Mouse (Mus musculus) G1E (cell line): ENCODE data around the gene Clec12b. TPM values are rescaled to one million over a fixed set of nuclear protein-coding genes. Genes with fewer than 3 reads are reported as not detected.

Experiments used
- ATAC-seq: 2 replicates; pipeline ENCODE4 v1.8.0; 2016; ENCODE audit warnings: mild to moderate bottlenecking; ENCODE audit not compliant: insufficient number of reproducible peaks, poor library complexity, low FRiP score, severe bottlenecking; ENCODE audit errors: extremely low read depth
- DNase-seq: peaks from one replicate; pipeline ENCODE4 v3.0.0; 2012; ENCODE audit warnings: low spot score
- H3K27me3 ChIP-seq: 2 replicates; pipeline ENCODE4 v1.6.1; 2012; ENCODE audit warnings: mild to moderate bottlenecking, low read length, inconsistent platforms; ENCODE audit not compliant: insufficient read depth
- H3K36me3 ChIP-seq: replicated peaks from 2 replicates; pipeline ENCODE3; 2012; ENCODE audit warnings: mild to moderate bottlenecking, inconsistent platforms
- H3K4me1 ChIP-seq: 2 replicates; pipeline ENCODE4 v1.6.1; 2012; ENCODE audit warnings: low read depth, low read length, inconsistent platforms, mixed read lengths; ENCODE audit not compliant: insufficient read depth
- H3K4me3 ChIP-seq: 2 replicates; pipeline ENCODE4 v1.5.1; 2012; ENCODE audit warnings: low read depth, mild to moderate bottlenecking, inconsistent platforms, low read length, moderate library complexity, mixed read lengths
- H3K9me3 ChIP-seq: replicated peaks from 2 replicates; pipeline ENCODE4 v1.6.1; 2012; ENCODE audit warnings: inconsistent platforms
- CTCF ChIP-seq: IDR thresholded peaks from 2 replicates; pipeline ENCODE4 v1.5.1; 2012; ENCODE audit warnings: low read depth, low read length, inconsistent platforms, mixed read lengths
- GATA1 ChIP-seq: IDR thresholded peaks from 2 replicates; pipeline ENCODE4 v1.6.1; 2012; ENCODE audit warnings: borderline replicate concordance, low read length, inconsistent platforms, mixed read lengths
- GATA2 ChIP-seq: IDR thresholded peaks from 2 replicates; pipeline ENCODE4 v1.6.1; 2012; ENCODE audit warnings: low read depth, low read length, inconsistent platforms, borderline replicate concordance
- POLR2AphosphoS5 ChIP-seq: IDR thresholded peaks from 2 replicates; pipeline ENCODE4 v1.6.1; 2012; ENCODE audit warnings: low read depth, low read length, inconsistent platforms; ENCODE audit not compliant: insufficient replicate concordance
- TAL1 ChIP-seq: conservative IDR thresholded peaks from 2 replicates; pipeline ENCODE4 v1.6.1; 2012; ENCODE audit warnings: low read depth, low read length, inconsistent platforms, mixed read lengths
- polyA plus RNA-seq: library from polyadenylated mRNA; stranded (reverse); fragments of >175 nt; gene quantifications from 2 replicates; pipeline ENCODE4 v1.2.3, GENCODE M21; 2012
- total RNA-seq, 2 experiments: library from RNA; stranded (forward) in 1 of 2; stranded (reverse) in 1 of 2; fragments of 200-1000 nt in 1 of 2; fragments of >200 nt in 1 of 2; fragmentation: Nextera tagmentation in 1 of 2; gene quantifications; 2 replicates each; pipeline ENCODE4 v1.2.3; 2014 to 2017

Gene Clec12b
- total and polyA plus RNA-seq, 3 experiments, result 0.11 TPM; not detected in 2

GRCm38 (mm10) chr6:129423040-129423733, 37.5 kb upstream of the Clec12b start:
- H3K4me3 ChIP-seq, result no peak overlapping the region
- no peaks in the 10 kb centered on the region for H3K27me3 ChIP-seq
- H3K4me1 ChIP-seq, result no peaks in the 10 kb centered on the region
- TF ChIP-seq CTCF (no peak), GATA2 (no peak), POLR2AphosphoS5 (no peak), TAL1 (no peak), GATA1 (no peak)
- ATAC-seq (no peak), DNase-seq (no peak)
- H3K36me3 ChIP-seq, result no peaks in the 10 kb centered on the region
- H3K9me3 ChIP-seq, result no peaks in the 10 kb centered on the region

- H3K27me3 ChIP-seq, result no peaks in the 10 kb centered on the region
- ATAC-seq (no peak), DNase-seq (no peak)
- H3K4me3 ChIP-seq, result no peak overlapping the region
- H3K4me1 ChIP-seq, result no peaks in the 10 kb centered on the region
- no peak for TF ChIP-seq TAL1
- TF ChIP-seq POLR2AphosphoS5, result no peak
- TF ChIP-seq CTCF, result no peak
- no peak for TF ChIP-seq GATA2
- no peak for TF ChIP-seq GATA1
- no peaks in the 10 kb centered on the region for H3K36me3 ChIP-seq
- no peaks in the 10 kb centered on the region for H3K9me3 ChIP-seq
Measured at GRCm38 (mm10) chr6:129422311-129422710, 36.6 kb upstream of the Clec12b start.

- no peaks in the 10 kb centered on the region for H3K36me3 ChIP-seq
- H3K4me3 ChIP-seq, result no peak overlapping the region
- TF ChIP-seq CTCF (no peak), POLR2AphosphoS5 (no peak), GATA2 (no peak), GATA1 (no peak)
- no peaks in the 10 kb centered on the region for H3K9me3 ChIP-seq
- H3K27me3 ChIP-seq, result no peaks in the 10 kb centered on the region
- H3K4me1 ChIP-seq, result no peaks in the 10 kb centered on the region
- no peak for ATAC-seq
- DNase-seq, result no peak
Measured at GRCm38 (mm10) chr6:129414177-129414576, 28.5 kb upstream of the Clec12b start.

GRCm38 (mm10) chr6:129408562-129408961, 22.9 kb upstream of the Clec12b start, which contains the start of gene Clec9a:
Gene Clec9a (plus strand): TSS chr6:129408862.
- H3K4me3 ChIP-seq, result no peak within 1 kb of the TSS
- DNase-seq, result no peak
- H3K4me1 ChIP-seq, result no peaks in the 10 kb centered on the region
- no peaks in the 10 kb centered on the region for H3K27me3 ChIP-seq
- H3K36me3 ChIP-seq, result no peaks in the 10 kb centered on the region
- ATAC-seq, result no peak
- TF ChIP-seq POLR2AphosphoS5 (no peak), GATA1 (no peak), CTCF (no peak), GATA2 (no peak), TAL1 (no peak)
- H3K9me3 ChIP-seq, result no peaks in the 10 kb centered on the region

GRCm38 (mm10) chr6:129407324-129407723, 21.6 kb upstream of the Clec12b start:
- DNase-seq (no peak), ATAC-seq (no peak)
- TF ChIP-seq TAL1 (no peak), GATA2 (no peak)
- Histone ChIP-seq H3K4me3 (no peak overlapping the region), H3K4me1 (no peaks in the 10 kb centered on the region), H3K27me3 (no peaks in the 10 kb centered on the region), H3K9me3 (no peaks in the 10 kb centered on the region), H3K36me3 (no peaks in the 10 kb centered on the region)

GRCm38 (mm10) chr6:129405999-129406398, 20.3 kb upstream of the Clec12b start:
- H3K36me3 ChIP-seq, result no peaks in the 10 kb centered on the region
- H3K4me3 ChIP-seq, result no peak overlapping the region
- H3K27me3 ChIP-seq, result no peaks in the 10 kb centered on the region
- H3K4me1 ChIP-seq, result no peaks in the 10 kb centered on the region
- TF ChIP-seq CTCF (no peak), TAL1 (no peak), POLR2AphosphoS5 (no peak), GATA2 (no peak)
- no peak for ATAC-seq
- no peaks in the 10 kb centered on the region for H3K9me3 ChIP-seq
- no peak for DNase-seq

GRCm38 (mm10) chr6:129403391-129403790, 17.7 kb upstream of the Clec12b start:
- ATAC-seq, result no peak
- no peaks in the 10 kb centered on the region for H3K36me3 ChIP-seq

More at GRCm38 (mm10) chr6:129403391-129403790, 17.7 kb upstream of the Clec12b start:
- DNase-seq, result no peak
- TF ChIP-seq CTCF (no peak), TAL1 (no peak), POLR2AphosphoS5 (no peak), GATA1 (no peak), GATA2 (no peak)
- H3K4me3 ChIP-seq, result no peak overlapping the region
- H3K4me1 ChIP-seq, result no peaks in the 10 kb centered on the region
- H3K9me3 ChIP-seq, result no peaks in the 10 kb centered on the region
- H3K27me3 ChIP-seq, result no peaks in the 10 kb centered on the region
